Mouse (Mus musculus) heart, embryonic 13.5 days (tissue): ENCODE measurements around the gene Rara. TPM values are rescaled to one million over a fixed set of nuclear protein-coding genes. Genes with fewer than 3 reads are reported as not detected.
A peak's percentile ranks its signal among the peaks of the same experiment; 100 is the strongest.

ENCODE experiments used
- ATAC-seq: fragments of 200-750 bp; cut with Nextera tagmentation; 2 replicates; pipeline ENCODE4 v1.8.0; 2017; ENCODE audit warnings: moderate TSS enrichment; ENCODE audit not compliant: insufficient number of reproducible peaks, low FRiP score, low TSS enrichment; ENCODE audit errors: extremely low read depth
- H3K27ac ChIP-seq: fragments of 300-500 bp; sonication (generic); replicated peaks from 2 replicates; pipeline ENCODE4 v1.5.1; 2015; ENCODE audit warnings: moderate library complexity, mild to moderate bottlenecking, inconsistent platforms
- H3K27me3 ChIP-seq: fragments of 300-500 bp; sonication (generic); replicated peaks from 2 replicates; pipeline ENCODE4 v1.6.1; 2015; ENCODE audit warnings: mild to moderate bottlenecking, inconsistent platforms
- H3K36me3 ChIP-seq: fragments of 300-500 bp; sonication (generic); 2 replicates; pipeline ENCODE4 v1.6.1; 2015; ENCODE audit warnings: mild to moderate bottlenecking, inconsistent platforms
- H3K4me1 ChIP-seq: fragments of 300-500 bp; sonication (generic); 2 replicates; pipeline ENCODE4 v1.6.1; 2015; ENCODE audit warnings: inconsistent platforms
- H3K4me2 ChIP-seq: fragments of 300-500 bp; sonication (generic); 2 replicates; pipeline ENCODE4 v1.6.1; 2015; ENCODE audit warnings: inconsistent platforms, mild to moderate bottlenecking, moderate library complexity
- H3K4me3 ChIP-seq: fragments of 300-500 bp; sonication (generic); 2 replicates; pipeline ENCODE4 v1.5.1; 2015; ENCODE audit warnings: moderate library complexity, mild to moderate bottlenecking, inconsistent platforms
- H3K9ac ChIP-seq: fragments of 300-500 bp; sonication (generic); 2 replicates; pipeline ENCODE4 v1.6.1; 2015; ENCODE audit warnings: inconsistent platforms, mild to moderate bottlenecking, moderate library complexity
- H3K9me3 ChIP-seq: fragments of 300-500 bp; sonication (generic); 2 replicates; pipeline ENCODE4 v1.6.1; 2016; ENCODE audit warnings: inconsistent platforms
- WGBS: fragments of 180-500 bp; shearing (Covaris S2); methylation state at CpG from one replicate; pipeline ENCODE4 v1.1.7; 2015; ENCODE audit warnings: mixed read lengths; 5-methylcytosine and 5-hydroxymethylcytosine counted together
- polyA plus RNA-seq: library from polyadenylated mRNA; unstranded; fragments of >200 nt; fragmentation: Nextera tagmentation; extraction: Ambion mirVana; gene quantifications from 2 replicates; pipeline ENCODE4 v1.2.1, GENCODE M21; 2015

The Rara gene
- polyA plus RNA-seq, 1 experiment from 2014 or later, result 27.9 TPM

- H3K36me3 ChIP-seq, result peaks cover 51% of the 10 kb centered on the region
- peak overlapping the region; percentile 69 for H3K9ac ChIP-seq
- peak overlapping the region; percentile 20; the same call in 1 of the 2 replicates for H3K4me3 ChIP-seq
- no peaks in the 10 kb centered on the region for H3K27me3 ChIP-seq
- no peaks in the 10 kb centered on the region for H3K9me3 ChIP-seq
- H3K4me2 ChIP-seq, result peak overlapping the region; percentile 57
- H3K4me1 ChIP-seq, result peaks cover 78% of the 10 kb centered on the region
- H3K27ac ChIP-seq, result peak overlapping the region; percentile 90
- ATAC-seq, result peak; percentile 3; the same call in 1 of the 2 replicates
- WGBS, result 5% methylated on average over 10 of the region's 10 CpGs
These were observed 26.8 kb downstream of the Rara start for GRCm38 (mm10) chr11:98954373-98954772.

GRCm38 (mm10) chr11:98954801-98955706 lies 27.4 kb downstream of the Rara start:
- peak overlapping the region; percentile 20; the same call in 1 of the 2 replicates for H3K4me3 ChIP-seq

GRCm38 (mm10) chr11:98955707-98956235 lies 28.2 kb downstream of the Rara start:
- Histone ChIP-seq H3K9me3 (no peaks in the 10 kb centered on the region), H3K4me2 (peak overlapping the region; percentile 57; the same call in 1 of the 2 replicates), H3K4me1 (peaks cover 77% of the 10 kb centered on the region), H3K36me3 (peaks cover 38% of the 10 kb centered on the region), H3K27ac (peak overlapping the region; percentile 90), H3K9ac (peak overlapping the region; percentile 69), H3K4me3 (no peak overlapping the region), H3K27me3 (no peaks in the 10 kb centered on the region)
- 22% methylated on average over 6 of the region's 7 CpGs for WGBS
- ATAC-seq, result no peak

More at GRCm38 (mm10) chr11:98954801-98955706, 27.4 kb downstream of the Rara start:
- H3K36me3 ChIP-seq, result peaks cover 45% of the 10 kb centered on the region
- H3K4me1 ChIP-seq, result peaks cover 78% of the 10 kb centered on the region
- H3K9ac ChIP-seq, result peak overlapping the region; percentile 69
- H3K27me3 ChIP-seq, result no peaks in the 10 kb centered on the region
- WGBS, result 19% methylated on average over 16 of the region's 17 CpGs
- no peaks in the 10 kb centered on the region for H3K9me3 ChIP-seq
- H3K27ac ChIP-seq, result peak overlapping the region; percentile 90
- ATAC-seq, result no peak
- peak overlapping the region; percentile 57 for H3K4me2 ChIP-seq

GRCm38 (mm10) chr11:98956340-98956739 lies 28.7 kb downstream of the Rara start:
- no peak overlapping the region for H3K4me3 ChIP-seq
- H3K9me3 ChIP-seq, result no peaks in the 10 kb centered on the region
- no peak for ATAC-seq
- 0 out of 2 replicates have a peak overlapping the region, but pooled peaks have one; percentile 28 for H3K27ac ChIP-seq
- H3K36me3 ChIP-seq, result peaks cover 34% of the 10 kb centered on the region
- H3K4me1 ChIP-seq, result peaks cover 77% of the 10 kb centered on the region
- H3K27me3 ChIP-seq, result no peaks in the 10 kb centered on the region
- no peak overlapping the region for H3K4me2 ChIP-seq
- H3K9ac ChIP-seq, result peak overlapping the region; percentile 3; the same call in 1 of the 2 replicates
- 64% methylated on average over 10 of the region's 10 CpGs for WGBS

- Histone ChIP-seq H3K9ac (peak overlapping the region; percentile 86), H3K36me3 (peaks cover 21% of the 10 kb centered on the region), H3K4me3 (peak overlapping the region; percentile 76), H3K4me1 (peaks cover 77% of the 10 kb centered on the region), H3K9me3 (no peaks in the 10 kb centered on the region), H3K4me2 (peak overlapping the region; percentile 98), H3K27me3 (no peaks in the 10 kb centered on the region), H3K27ac (peak overlapping the region; percentile 93)
- WGBS, result under 1% methylated on average over 43 of the region's 43 CpGs
- ATAC-seq, result no peak
These were observed 32.1 kb downstream of the Rara start for GRCm38 (mm10) chr11:98959437-98960312.

- Histone ChIP-seq H3K36me3 (peaks cover 21% of the 10 kb centered on the region), H3K27me3 (no peaks in the 10 kb centered on the region), H3K4me2 (peak overlapping the region; percentile 98), H3K4me1 (peaks cover 77% of the 10 kb centered on the region), H3K9me3 (no peaks in the 10 kb centered on the region), H3K27ac (peak overlapping the region; percentile 93), H3K4me3 (peak overlapping the region; percentile 76), H3K9ac (peak overlapping the region; percentile 86)
- ATAC-seq, result no peak
- under 1% methylated on average over 53 of the region's 53 CpGs for WGBS
These were observed 32.8 kb downstream of the Rara start for GRCm38 (mm10) chr11:98960313-98960906.

- peaks cover 78% of the 10 kb centered on the region for H3K4me1 ChIP-seq
- peaks cover 21% of the 10 kb centered on the region for H3K36me3 ChIP-seq
- H3K27me3 ChIP-seq, result no peaks in the 10 kb centered on the region
- peak overlapping the region; percentile 76 for H3K4me3 ChIP-seq
- H3K27ac ChIP-seq, result peak overlapping the region; percentile 93
- peak overlapping the region; percentile 98 for H3K4me2 ChIP-seq
- ATAC-seq, result no peak
- H3K9me3 ChIP-seq, result no peaks in the 10 kb centered on the region
- WGBS, result 15% methylated on average over 18 of the region's 18 CpGs
- H3K9ac ChIP-seq, result peak overlapping the region; percentile 86
These were observed 33.5 kb downstream of the Rara start for GRCm38 (mm10) chr11:98961051-98961592.

- Histone ChIP-seq H3K4me1 (peaks cover 80% of the 10 kb centered on the region), H3K9me3 (no peaks in the 10 kb centered on the region), H3K27me3 (no peaks in the 10 kb centered on the region), H3K9ac (peak overlapping the region; percentile 86), H3K36me3 (peaks cover 19% of the 10 kb centered on the region), H3K4me2 (peak overlapping the region; percentile 98), H3K27ac (peak overlapping the region; percentile 93), H3K4me3 (peak overlapping the region; percentile 76)
- WGBS, result 20% methylated on average over 8 of the region's 8 CpGs
- ATAC-seq, result no peak
These were observed 34.1 kb downstream of the Rara start for GRCm38 (mm10) chr11:98961766-98962165.

GRCm38 (mm10) chr11:98962421-98963095 lies 34.9 kb downstream of the Rara start:
- no peak for ATAC-seq
- Histone ChIP-seq H3K4me1 (peaks cover 88% of the 10 kb centered on the region), H3K27ac (peak overlapping the region; percentile 93), H3K9me3 (no peaks in the 10 kb centered on the region), H3K27me3 (no peaks in the 10 kb centered on the region), H3K36me3 (peaks cover 19% of the 10 kb centered on the region), H3K4me2 (peak overlapping the region; percentile 98), H3K9ac (peak overlapping the region; percentile 86), H3K4me3 (peak overlapping the region; percentile 76)
- 14% methylated on average over 12 of the region's 12 CpGs for WGBS
